Mouse (Mus musculus): ENCODE data around the gene Zfp740. TPM values are rescaled to one million over a fixed set of nuclear protein-coding genes. Genes with fewer than 3 reads are reported as not detected.
A peak's percentile ranks its signal among the peaks of the same experiment; 100 is the strongest.

Zfp740 gene
- polyA plus RNA-seq, 1 experiment from 2014 or later = 66.9 TPM

DNA sequence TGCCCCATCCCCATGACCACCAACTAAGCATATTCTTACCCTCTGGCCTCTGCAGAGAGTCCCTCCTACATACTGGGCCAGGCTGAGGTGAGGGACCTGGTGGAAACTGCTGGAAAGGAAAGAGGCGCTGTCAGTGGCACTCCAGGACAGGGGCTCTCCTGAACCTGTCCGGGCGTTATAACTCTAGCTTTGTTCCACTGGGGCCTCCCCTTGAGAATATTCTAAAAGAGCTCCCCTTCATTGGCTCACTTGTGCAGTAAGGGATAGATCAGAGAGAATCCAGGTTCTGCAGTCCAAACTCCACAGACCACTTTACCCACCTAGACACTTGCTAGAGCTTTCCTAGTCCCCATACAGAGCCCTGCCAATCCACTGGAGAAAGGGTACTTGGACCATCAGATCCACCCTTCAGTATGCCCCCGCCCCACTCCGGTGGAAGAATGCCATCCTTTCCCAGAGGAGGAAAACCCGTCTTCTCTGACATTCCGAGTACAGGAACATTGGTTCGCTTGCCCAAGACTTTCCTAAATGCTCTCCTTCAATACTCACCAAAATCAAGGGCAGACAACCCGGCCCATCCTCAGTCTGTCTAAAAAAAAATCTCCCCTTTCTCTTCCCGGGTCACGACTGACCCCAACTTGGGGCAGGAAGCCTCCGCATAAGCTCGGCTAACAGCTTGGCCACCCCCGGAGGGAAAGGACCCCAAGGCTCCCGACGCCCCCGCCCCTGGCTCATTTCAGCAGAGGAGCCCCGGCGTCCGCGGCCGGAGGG is 53.6 kb downstream of the Zfp740 start:
- peak overlapping the region; percentile 54 for H3K9ac ChIP-seq (ENCODE audit: low read length)
- DNase-seq (ENCODE audit: low spot score) (no peak), ATAC-seq (ENCODE audit: insufficient read depth, low FRiP score, low TSS enrichment) (no peak)
- H3K4me2 ChIP-seq (ENCODE audit: low read depth) = peak overlapping the region; percentile 96
- 0 out of 2 replicates have a peak overlapping the region, but pooled peaks have one; percentile 14 for H3K27ac ChIP-seq (ENCODE audit: low read depth, low read length)
- peak overlapping the region; percentile 55 for H3K4me3 ChIP-seq (ENCODE audit: low read depth, low read length)
- H3K4me1 ChIP-seq (ENCODE audit: control insufficient read depth, insufficient read depth, low read length) = peaks cover 5% of the 10 kb centered on the region; the same call in 1 of the 2 replicates
- no peaks in the 10 kb centered on the region for H3K9me3 ChIP-seq (ENCODE audit: control insufficient read depth, low read length)
- H3K27me3 ChIP-seq (ENCODE audit: control insufficient read depth, insufficient read depth, low read length) = peaks cover 17% of the 10 kb centered on the region; the same call in 1 of the 2 replicates
- 10% methylated on average over 22 of the region's 22 CpGs for WGBS
- no peaks in the 10 kb centered on the region for H3K36me3 ChIP-seq (ENCODE audit: control insufficient read depth, insufficient read depth, low read length)

DNA sequence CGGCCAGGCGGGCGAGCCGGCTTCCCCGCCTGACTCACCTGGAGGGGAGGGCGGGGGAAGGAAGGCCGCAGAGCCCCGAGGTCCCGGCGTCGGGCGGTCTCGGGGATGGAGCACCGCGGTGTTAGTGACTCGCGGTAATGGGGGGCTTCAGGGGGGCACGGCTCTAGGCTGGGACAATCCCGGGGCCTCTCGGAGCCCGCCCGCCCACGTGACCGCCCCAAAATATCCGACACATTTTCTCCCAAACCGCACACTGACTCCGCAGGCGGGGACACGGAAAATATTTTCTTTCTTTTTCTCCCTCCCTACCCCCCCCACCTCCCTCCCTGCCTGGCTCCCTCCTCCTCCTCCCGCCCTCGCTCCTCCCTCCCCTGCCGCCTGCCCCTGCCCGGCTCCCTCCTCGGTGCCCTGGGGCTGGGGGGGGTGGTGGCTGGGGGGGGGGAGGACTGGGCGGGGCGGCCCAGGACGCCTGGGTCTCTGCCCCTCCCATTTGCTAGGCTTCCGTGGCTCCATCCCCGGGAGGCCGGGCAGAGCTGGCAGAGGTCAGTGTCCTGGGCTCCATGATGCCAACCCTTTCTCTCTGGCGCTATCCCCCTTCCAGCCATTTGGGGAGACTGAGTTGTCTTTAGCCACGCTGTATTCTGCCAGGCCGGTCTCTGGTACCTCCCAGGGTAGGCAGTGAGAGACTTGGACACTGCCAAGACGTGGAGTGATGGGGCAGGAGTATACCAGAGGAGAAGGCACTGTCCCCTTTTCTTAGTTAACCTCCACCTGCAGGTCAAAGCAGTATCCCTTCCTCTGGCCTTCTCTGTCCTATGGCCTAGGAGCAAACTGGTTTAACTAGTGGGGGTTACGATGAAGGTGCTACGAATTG is 54.4 kb downstream of the Zfp740 start, which contains the start of gene Rarg:
TSS of gene Rarg (minus strand) at position 316 of the 874 bp plus-strand sequence.
- peaks cover 17% of the 10 kb centered on the region; the same call in 1 of the 2 replicates for H3K27me3 ChIP-seq (ENCODE audit: control insufficient read depth, insufficient read depth, low read length)
- peaks cover 5% of the 10 kb centered on the region; the same call in 1 of the 2 replicates for H3K4me1 ChIP-seq (ENCODE audit: control insufficient read depth, insufficient read depth, low read length)
- H3K4me3 ChIP-seq (ENCODE audit: low read depth, low read length) = peak within 1 kb of the TSS; percentile 55
- H3K27ac ChIP-seq (ENCODE audit: low read depth, low read length) = 0 out of 2 replicates have a peak within 1 kb of the TSS, but pooled peaks have one; percentile 14
- DNase-seq (ENCODE audit: low spot score) (no peak), ATAC-seq (ENCODE audit: insufficient read depth, low FRiP score, low TSS enrichment) (no peak)
- H3K9me3 ChIP-seq (ENCODE audit: control insufficient read depth, low read length) = no peaks in the 10 kb centered on the region
- no peaks in the 10 kb centered on the region for H3K36me3 ChIP-seq (ENCODE audit: control insufficient read depth, insufficient read depth, low read length)
- peak within 1 kb of the TSS; percentile 96 for H3K4me2 ChIP-seq (ENCODE audit: low read depth)
- peak within 1 kb of the TSS; percentile 54 for H3K9ac ChIP-seq (ENCODE audit: low read length)
- under 1% methylated on average over 37 of the region's 46 CpGs for WGBS

DNA sequence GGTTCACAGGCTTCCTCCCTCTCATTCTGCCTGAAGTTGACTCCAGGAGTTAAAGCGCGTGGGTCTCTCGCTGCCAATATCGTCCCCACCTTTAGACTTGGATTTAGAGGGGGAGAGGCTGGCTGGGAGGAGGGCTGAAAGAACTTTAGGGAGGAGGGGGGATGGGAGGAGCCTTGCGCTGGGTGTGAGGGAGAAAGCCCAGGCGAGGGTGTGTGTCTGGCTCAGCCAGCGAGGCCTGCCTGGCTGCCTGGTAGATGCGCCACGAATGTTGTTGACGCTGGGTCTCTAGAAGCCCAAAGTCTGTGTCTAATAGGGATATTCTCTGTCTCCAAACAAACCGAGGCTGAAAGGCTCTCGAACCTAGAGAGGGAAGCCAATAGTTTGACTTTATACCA is 55.0 kb downstream of the Zfp740 start:
- 6% methylated on average over 12 of the region's 12 CpGs for WGBS
- H3K4me2 ChIP-seq (ENCODE audit: low read depth) = peak overlapping the region; percentile 96
- no peaks in the 10 kb centered on the region for H3K9me3 ChIP-seq (ENCODE audit: control insufficient read depth, low read length)
- DNase-seq (ENCODE audit: low spot score) (no peak), ATAC-seq (ENCODE audit: insufficient read depth, low FRiP score, low TSS enrichment) (no peak)
- H3K4me1 ChIP-seq (ENCODE audit: control insufficient read depth, insufficient read depth, low read length) = peaks cover 5% of the 10 kb centered on the region; the same call in 1 of the 2 replicates
- H3K27ac ChIP-seq (ENCODE audit: low read depth, low read length) = no peak overlapping the region
- peaks cover 17% of the 10 kb centered on the region; the same call in 1 of the 2 replicates for H3K27me3 ChIP-seq (ENCODE audit: control insufficient read depth, insufficient read depth, low read length)
- H3K4me3 ChIP-seq (ENCODE audit: low read depth, low read length) = no peak overlapping the region
- no peaks in the 10 kb centered on the region for H3K36me3 ChIP-seq (ENCODE audit: control insufficient read depth, insufficient read depth, low read length)
- H3K9ac ChIP-seq (ENCODE audit: low read length) = no peak overlapping the region; the same call in 1 of the 2 replicates

- ATAC-seq (ENCODE audit: insufficient read depth, low FRiP score, low TSS enrichment) = no peak
- Histone ChIP-seq H3K27ac (ENCODE audit: low read depth, low read length) (no peak overlapping the region), H3K9ac (ENCODE audit: low read length) (no peak overlapping the region), H3K27me3 (ENCODE audit: control insufficient read depth, insufficient read depth, low read length) (peaks cover 17% of the 10 kb centered on the region; the same call in 1 of the 2 replicates), H3K4me2 (ENCODE audit: low read depth) (no peak overlapping the region), H3K36me3 (ENCODE audit: control insufficient read depth, insufficient read depth, low read length) (no peaks in the 10 kb centered on the region), H3K9me3 (ENCODE audit: control insufficient read depth, low read length) (no peaks in the 10 kb centered on the region), H3K4me1 (ENCODE audit: control insufficient read depth, insufficient read depth, low read length) (peaks cover 5% of the 10 kb centered on the region; the same call in 1 of the 2 replicates), H3K4me3 (ENCODE audit: low read depth, low read length) (no peak overlapping the region)
- WGBS = 14% methylated on average over 11 of the region's 11 CpGs
- DNase-seq (ENCODE audit: low spot score) = no peak
Measured at GRCm38 (mm10) chr15:102258581-102259253, 55.7 kb downstream of the Zfp740 start.

DNA sequence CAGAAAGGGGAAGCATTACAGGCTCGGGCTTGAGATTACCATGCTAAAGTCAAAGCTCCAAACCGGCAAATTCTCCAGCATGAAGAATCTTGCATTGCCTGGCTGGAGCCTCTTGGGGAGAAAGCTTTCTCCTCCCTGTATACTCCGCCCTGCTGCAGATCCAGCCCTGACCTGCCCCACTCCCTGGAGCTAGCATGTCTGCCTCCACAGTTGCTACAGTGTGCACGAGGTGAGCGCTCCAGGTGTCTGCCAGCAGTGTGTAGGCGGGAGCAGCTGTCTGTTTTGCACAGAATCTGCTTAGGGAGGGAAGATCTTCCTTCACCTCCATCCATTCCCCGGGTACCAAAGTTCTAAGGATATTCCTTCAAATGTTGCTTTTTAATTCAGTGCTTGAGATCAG is 59.5 kb downstream of the Zfp740 start:
- ATAC-seq (ENCODE audit: insufficient read depth, low FRiP score, low TSS enrichment) = no peak

GRCm38 (mm10) chr15:102263037-102263436 is 60.0 kb downstream of the Zfp740 start:
- ATAC-seq (ENCODE audit: insufficient read depth, low FRiP score, low TSS enrichment) (no peak), DNase-seq (ENCODE audit: low spot score) (no peak)
- 0 out of 2 replicates have a peak, but pooled peaks cover 5% of the 10 kb centered on the region for H3K27me3 ChIP-seq (ENCODE audit: control insufficient read depth, insufficient read depth, low read length)
- 85% methylated on average over 2 of the region's 2 CpGs for WGBS
- no peak overlapping the region for H3K9ac ChIP-seq (ENCODE audit: low read length)
- peaks cover 5% of the 10 kb centered on the region; the same call in 1 of the 2 replicates for H3K4me1 ChIP-seq (ENCODE audit: control insufficient read depth, insufficient read depth, low read length)
- no peak overlapping the region; the same call in 1 of the 2 replicates for H3K4me2 ChIP-seq (ENCODE audit: low read depth)
- H3K4me3 ChIP-seq (ENCODE audit: low read depth, low read length) = no peak overlapping the region
- H3K9me3 ChIP-seq (ENCODE audit: control insufficient read depth, low read length) = no peaks in the 10 kb centered on the region
- H3K27ac ChIP-seq (ENCODE audit: low read depth, low read length) = no peak overlapping the region
- no peaks in the 10 kb centered on the region for H3K36me3 ChIP-seq (ENCODE audit: control insufficient read depth, insufficient read depth, low read length)

More for the DNA sequence above, 59.5 kb downstream of the Zfp740 start:
- Histone ChIP-seq H3K4me3 (ENCODE audit: low read depth, low read length) (no peak overlapping the region), H3K9ac (ENCODE audit: low read length) (no peak overlapping the region), H3K4me2 (ENCODE audit: low read depth) (no peak overlapping the region; the same call in 1 of the 2 replicates), H3K4me1 (ENCODE audit: control insufficient read depth, insufficient read depth, low read length) (peaks cover 5% of the 10 kb centered on the region; the same call in 1 of the 2 replicates), H3K9me3 (ENCODE audit: control insufficient read depth, low read length) (no peaks in the 10 kb centered on the region), H3K36me3 (ENCODE audit: control insufficient read depth, insufficient read depth, low read length) (no peaks in the 10 kb centered on the region), H3K27ac (ENCODE audit: low read depth, low read length) (no peak overlapping the region), H3K27me3 (ENCODE audit: control insufficient read depth, insufficient read depth, low read length) (peaks cover 6% of the 10 kb centered on the region; the same call in 1 of the 2 replicates)
- WGBS = 57% methylated on average over 7 of the region's 7 CpGs
- DNase-seq (ENCODE audit: low spot score) = no peak

Data from neural tube, embryonic 11.5 days (tissue).